8 mouse cellular contexts compared by ENCODE assay signal in the genomic region with DNA sequence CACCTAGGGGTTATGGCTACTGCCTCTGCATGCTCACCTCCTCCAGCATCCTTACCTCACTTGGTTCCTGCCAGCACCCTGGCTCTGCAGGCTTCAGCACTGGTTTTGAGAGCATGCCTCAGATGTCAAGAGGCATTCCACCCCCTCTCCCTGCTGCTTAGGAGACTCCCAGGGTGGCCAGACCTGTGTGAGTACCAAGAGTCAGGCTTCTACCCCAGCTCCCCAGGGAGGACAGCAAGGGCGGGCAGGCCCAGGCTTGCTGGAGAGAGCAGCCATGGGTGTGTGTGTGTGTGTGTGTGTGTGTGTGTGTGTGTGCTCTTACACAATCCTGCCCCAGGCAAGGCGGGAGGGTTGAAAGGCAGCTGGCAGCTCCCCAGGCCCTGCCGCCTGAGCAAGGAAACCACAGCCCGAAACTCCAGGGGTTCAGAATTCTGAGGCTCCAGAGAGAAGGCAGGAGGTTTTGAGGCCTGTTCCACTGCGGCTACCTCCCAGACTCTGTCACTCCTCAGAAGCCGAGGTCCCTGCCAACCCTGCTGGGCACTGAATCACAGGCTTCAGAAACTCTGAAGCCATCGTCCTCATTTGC. TPM values are rescaled to one million over a fixed set of nuclear protein-coding genes. Genes with fewer than 3 reads are reported as not detected.
DNase-seq lines count a peak whose midpoint lies in the region; ATAC-seq and TF ChIP-seq lines count a peak whose summit lies in the region.

No protein-coding gene starts in this region.

- no peak for DNase-seq in layer of hippocampus, adult 2 months (ENCODE audit: low spot score in 2 of 2)
- DNase-seq in layer of hippocampus, postnatal 14 days (ENCODE audit: low spot score in 2 of 2), result no peak
- DNase-seq in cerebellum, adult 9-11 months, result peak; percentile 64
- DNase-seq in limb, embryonic 10.5 days (ENCODE audit: low spot score), result no peak

- no peaks in the 10 kb centered on the region for H3K9me3 ChIP-seq in heart, embryonic 13.5 days
- H3K9me3 ChIP-seq in limb, embryonic 10.5 days (replicated peaks), result no peaks in the 10 kb centered on the region
- no peaks in the 10 kb centered on the region for H3K9me3 ChIP-seq in midbrain, embryonic 15.5 days

- H3K4me1 ChIP-seq in heart, embryonic 13.5 days, result peaks cover 27% of the 10 kb centered on the region
- H3K4me1 ChIP-seq in limb, embryonic 10.5 days, result peaks cover 32% of the 10 kb centered on the region
- H3K4me1 ChIP-seq in midbrain, embryonic 15.5 days, result peaks cover 20% of the 10 kb centered on the region

- H3K36me3 ChIP-seq in heart, embryonic 13.5 days, result no peaks in the 10 kb centered on the region
- peaks cover 1% of the 10 kb centered on the region for H3K36me3 ChIP-seq in limb, embryonic 10.5 days
- no peaks in the 10 kb centered on the region for H3K36me3 ChIP-seq in midbrain, embryonic 15.5 days (replicated peaks)

- H3K27ac ChIP-seq in layer of hippocampus, adult 2 months, result peak overlapping the region; percentile 7
- H3K27ac ChIP-seq in heart, embryonic 13.5 days (replicated peaks), result peak overlapping the region; percentile 75
- peak overlapping the region; percentile 56 for H3K27ac ChIP-seq in limb, embryonic 10.5 days
- peak overlapping the region; percentile 50; the same call in 1 of the 2 replicates for H3K27ac ChIP-seq in midbrain, embryonic 15.5 days

- no peak for ATAC-seq in heart, embryonic 13.5 days (ENCODE audit: extremely low read depth, insufficient number of reproducible peaks, low FRiP score, low TSS enrichment)
- ATAC-seq in midbrain, embryonic 15.5 days (replicated peaks), result no peak
- ATAC-seq in frontal cortex, adult (ENCODE audit: low TSS enrichment), result no peak
- ATAC-seq in megakaryocyte, adult 5-6 weeks (ENCODE audit: poor library complexity, severe bottlenecking), result no peak

- peak overlapping the region; percentile 67 for H3K9ac ChIP-seq in heart, embryonic 13.5 days
- H3K9ac ChIP-seq in midbrain, embryonic 15.5 days, result peak overlapping the region; percentile 25

- 51% methylated on average over 7 of the region's 7 CpGs for WGBS in heart, embryonic 13.5 days
- 64% methylated on average over 7 of the region's 7 CpGs for WGBS in limb, embryonic 10.5 days
- WGBS in midbrain, embryonic 15.5 days, result 41% methylated on average over 5 of the region's 7 CpGs

- no peak for TF ChIP-seq CTCF in layer of hippocampus, adult 2 months (conservative IDR thresholded peaks at IDR 0.05)

- no peak overlapping the region for H3K4me2 ChIP-seq in heart, embryonic 13.5 days
- H3K4me2 ChIP-seq in midbrain, embryonic 15.5 days, result no peak overlapping the region

- H3K27me3 ChIP-seq in heart, embryonic 13.5 days (replicated peaks), result no peaks in the 10 kb centered on the region
- H3K27me3 ChIP-seq in limb, embryonic 10.5 days (ENCODE audit: low read depth, poor library complexity, severe bottlenecking), result no peaks in the 10 kb centered on the region
- no peaks in the 10 kb centered on the region for H3K27me3 ChIP-seq in midbrain, embryonic 15.5 days (replicated peaks)

- no peak overlapping the region for H3K4me3 ChIP-seq in layer of hippocampus, adult 2 months
- no peak overlapping the region for H3K4me3 ChIP-seq in heart, embryonic 13.5 days
- no peak overlapping the region for H3K4me3 ChIP-seq in limb, embryonic 10.5 days
- no peak overlapping the region for H3K4me3 ChIP-seq in midbrain, embryonic 15.5 days

RNA-seq across cellular contexts. Expression of a gene that starts 4.1 kb away (rescaled TPM):
- total RNA-seq in layer of hippocampus, adult 2 months (2021), result 100 to 1,000 TPM; 478 to 491 TPM
- total RNA-seq in layer of hippocampus, postnatal 14 days (2021), result 100 to 1,000 TPM; 453 to 549 TPM
- 929 and 934 TPM in 2 replicates for polyA plus RNA-seq in heart, embryonic 13.5 days (2015; fragmentation: Nextera tagmentation; extraction: Ambion mirVana)
- polyA plus RNA-seq in limb, embryonic 10.5 days (2016; fragmentation: Nextera tagmentation; extraction: Ambion mirVana), result 3,283 and 3,422 TPM in 2 replicates
- polyA plus RNA-seq in midbrain, embryonic 15.5 days (2015; fragmentation: Nextera tagmentation; extraction: Ambion mirVana), result 1,373 and 1,532 TPM in 2 replicates
- total RNA-seq in megakaryocyte, adult 5-6 weeks (2015), result 3,234 and 3,618 TPM in 2 replicates
- total RNA-seq in megakaryocyte, adult 5-6 weeks (2017), result 4,288 and 4,305 TPM in 2 replicates

Comparison
In these comparisons a context has a peak if more than half of its experiments do, and no peak if none do; other contexts are left out.
1. H3K27ac ChIP-seq: peak in every context shown above with its lines; median percentile 75 in heart, embryonic 13.5 days; 56 in limb, embryonic 10.5 days; 50 in midbrain, embryonic 15.5 days; 7 in layer of hippocampus, adult 2 months.
2. RNA of a gene that starts 4.1 kb away (total RNA-seq): 3,234 to 4,305 TPM in megakaryocyte, adult 5-6 weeks; 453 to 549 TPM in layer of hippocampus, postnatal 14 days and 478 to 491 TPM in layer of hippocampus, adult 2 months; every median in the first group is over 4 times any median in the second.